Mouse (Mus musculus): ENCODE data around the gene Polr3f. TPM values are rescaled to one million over a fixed set of nuclear protein-coding genes. Genes with fewer than 3 reads are reported as not detected.
A peak's percentile ranks its signal among the peaks of the same experiment; 100 is the strongest.

Polr3f gene
- total RNA-seq, 2 experiments from 2014 or later = 12.5 to 14.1 TPM

DNA sequence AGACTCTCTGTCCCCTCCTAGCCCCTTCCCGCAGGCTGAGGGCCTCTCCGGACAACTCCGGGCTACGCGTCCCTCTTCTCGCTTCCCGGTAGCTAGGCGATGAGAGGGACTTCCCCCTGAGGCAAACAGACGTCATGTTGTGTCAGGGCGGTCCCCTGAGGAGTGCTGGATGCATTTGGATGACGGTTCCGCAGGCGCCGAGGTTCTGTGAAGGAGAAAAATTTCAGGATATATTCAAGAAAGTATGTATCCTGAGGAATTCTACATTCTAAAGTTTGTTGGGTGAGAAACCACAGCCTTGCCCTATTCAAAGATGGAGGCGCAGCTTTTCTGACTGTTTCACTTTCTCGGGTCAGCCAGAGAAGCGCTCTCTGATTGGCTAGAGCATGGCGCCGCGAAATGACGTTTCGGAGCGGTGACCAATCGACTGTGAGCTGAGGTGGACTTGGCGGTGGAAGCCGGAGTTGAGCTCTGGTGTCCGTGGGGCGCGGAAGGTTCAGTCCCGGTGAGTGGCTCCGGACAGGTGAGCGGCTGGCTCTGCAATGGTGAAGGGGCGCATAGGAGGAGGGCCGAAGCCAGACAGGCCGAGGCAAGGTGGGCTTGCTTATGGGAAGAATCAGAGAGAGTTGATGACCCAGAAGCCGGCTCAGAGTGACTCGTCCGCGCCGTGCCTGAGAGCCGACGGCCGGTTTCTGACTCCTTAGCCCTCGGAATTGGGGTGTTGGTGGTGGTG lies 28.5 kb downstream of the Polr3f start, which contains the start of gene Sec23b:
Sec23b (plus strand) TSS at position 410 of the 733 bp plus-strand sequence.
- peak; percentile 92 to 97 for DNase-seq
- intact Hi-C loops (cut with DNase I) = no loop called here

DNA sequence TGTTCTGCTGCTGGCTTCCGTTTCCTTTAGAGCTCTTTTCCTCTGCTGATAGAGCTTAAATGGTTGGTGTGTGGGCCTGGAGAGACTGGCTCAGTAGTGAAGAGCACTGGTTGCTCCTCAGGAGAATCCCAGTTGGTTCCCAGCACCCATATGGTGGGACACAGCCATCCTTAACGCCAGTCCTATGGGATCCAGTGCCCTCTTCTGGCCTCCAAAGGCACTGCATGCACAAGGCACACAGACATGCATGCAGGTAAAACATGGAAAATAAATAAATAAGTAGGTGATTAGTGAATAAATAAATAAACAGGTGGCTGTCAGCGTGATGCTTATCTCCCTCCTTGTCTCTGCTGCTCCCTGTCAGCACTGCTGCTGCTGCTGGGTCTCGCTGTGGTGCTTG lies 61.2 kb downstream of the Polr3f start:
- intact Hi-C loops (cut with DNase I) = no loop called here

More for the DNA sequence above, 61.2 kb downstream of the Polr3f start:
- no peak for DNase-seq

Other genes starting within 250 kb of the Polr3f start
- not detected for gene Ovol2, start 195.6 kb upstream of the Polr3f start, total RNA-seq (2021)
- gene Kat14, start 158.7 kb upstream of the Polr3f start, total RNA-seq (2021) = 10 to 100 TPM; 23.7 to 25.0 TPM
- gene Pet117, start 158.7 kb upstream of the Polr3f start, total RNA-seq (2021) = 1 to 10 TPM; 6.1 to 9.5 TPM
- gene Dzank1, start 304 bp upstream of the Polr3f start, total RNA-seq (2021) = 1 to 10 TPM; 1.2 TPM
- gene Rbbp9, start 23.2 kb downstream of the Polr3f start, total RNA-seq (2021) = 10 to 100 TPM; 11.8 to 12.8 TPM
- gene Sec23b, start 28.5 kb downstream of the Polr3f start, total RNA-seq (2021) = 10 to 100 TPM; 22.5 to 25.1 TPM
- 10 to 100 TPM; 67.6 to 74.6 TPM for gene Smim26, start 66.3 kb downstream of the Polr3f start, total RNA-seq (2021)
- gene Dtd1, start 72.2 kb downstream of the Polr3f start, total RNA-seq (2021) = 10 to 100 TPM; 11.7 TPM

All from heart, postnatal 14 days (tissue).